Mouse (Mus musculus) embryo, embryonic 11 days (tissue): ENCODE measurements around the gene Izumo1r.

ENCODE experiments used
- DNase-seq: peaks from one replicate; pipeline ENCODE4 v3.0.0-alpha.2; 2015

Gene Izumo1r

DNA sequence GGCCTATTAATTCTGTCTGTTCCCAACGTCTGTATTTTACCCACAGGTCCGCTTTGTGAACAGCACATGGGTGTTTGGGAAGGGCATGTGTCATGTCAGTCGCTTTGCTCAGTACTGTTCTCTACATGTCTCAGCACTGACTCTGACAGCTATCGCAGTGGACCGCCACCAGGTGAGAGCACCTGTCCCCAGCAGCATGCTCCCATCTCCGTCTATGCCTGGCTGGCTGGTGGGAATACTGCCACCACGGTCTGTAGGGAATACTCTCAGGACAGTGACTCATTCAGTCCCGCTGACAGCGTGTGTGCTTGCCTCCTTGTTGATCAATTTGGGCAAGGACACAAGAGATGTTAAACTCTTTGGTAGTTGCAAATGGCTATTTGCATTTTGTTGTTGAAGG lies 39.0 kb downstream of the Izumo1r start:
- no peak for DNase-seq

DNA sequence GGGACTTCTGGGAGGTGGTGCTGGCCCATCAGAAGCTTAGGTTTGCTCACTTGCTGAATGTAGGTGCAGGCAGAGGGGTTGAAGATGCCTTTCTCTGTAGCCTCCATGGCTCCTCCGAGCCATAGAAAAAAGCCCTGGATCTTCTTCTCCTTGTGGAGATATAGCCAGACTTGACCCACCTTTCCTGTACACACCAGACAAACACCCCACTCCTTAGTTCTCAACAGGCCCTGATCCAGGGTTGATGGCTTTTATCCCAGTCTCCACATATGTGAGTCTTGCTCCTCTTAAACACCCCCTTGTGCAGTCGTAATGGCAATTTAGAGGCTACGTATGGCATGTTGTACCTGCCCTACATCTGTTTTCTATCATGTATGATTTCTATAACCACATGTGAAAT lies 40.6 kb downstream of the Izumo1r start:
- no peak for DNase-seq

DNA sequence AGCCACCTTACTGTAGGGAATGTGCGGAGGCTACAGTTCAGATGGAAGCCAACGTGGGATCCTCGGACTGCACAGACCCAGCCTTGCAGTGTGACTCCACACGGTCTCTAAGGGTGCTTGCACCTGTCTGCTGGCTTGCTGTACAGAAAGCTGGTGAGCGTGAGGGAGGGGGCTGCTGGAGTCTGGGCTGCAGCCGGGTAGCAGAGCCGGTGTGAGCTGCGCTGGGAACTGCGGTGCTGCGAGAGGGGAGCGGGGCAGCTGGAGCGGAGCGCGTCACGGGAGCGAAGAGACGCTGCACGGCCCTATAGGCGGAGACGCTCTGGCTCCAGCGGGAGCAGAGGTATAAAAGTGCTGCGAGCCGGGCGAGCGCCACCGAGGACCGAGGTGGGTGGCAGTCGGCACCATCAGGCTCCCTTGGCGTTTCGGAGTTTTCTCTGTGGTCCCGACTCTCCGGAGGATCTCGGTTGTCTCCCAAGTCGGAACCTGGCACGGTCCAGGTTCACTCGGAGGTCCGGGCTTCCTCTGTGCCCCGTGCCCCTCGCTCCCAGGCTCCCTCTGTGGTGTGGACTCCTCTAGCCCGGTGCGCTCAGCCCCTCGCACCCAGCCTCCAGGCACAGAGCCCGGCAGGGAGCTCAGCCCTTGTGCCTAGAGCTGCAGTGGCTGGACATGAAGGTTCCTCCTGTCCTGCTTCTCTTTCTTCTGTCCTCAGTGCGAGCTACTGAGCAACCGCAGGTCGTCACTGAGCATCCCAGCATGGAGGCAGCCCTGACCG lies 43.7 kb downstream of the Izumo1r start, which contains the start of gene Gpr83:
Gene Gpr83 (plus strand): TSS at position 343 of the 772 bp plus-strand sequence.
- peak; percentile 79 for DNase-seq

DNA sequence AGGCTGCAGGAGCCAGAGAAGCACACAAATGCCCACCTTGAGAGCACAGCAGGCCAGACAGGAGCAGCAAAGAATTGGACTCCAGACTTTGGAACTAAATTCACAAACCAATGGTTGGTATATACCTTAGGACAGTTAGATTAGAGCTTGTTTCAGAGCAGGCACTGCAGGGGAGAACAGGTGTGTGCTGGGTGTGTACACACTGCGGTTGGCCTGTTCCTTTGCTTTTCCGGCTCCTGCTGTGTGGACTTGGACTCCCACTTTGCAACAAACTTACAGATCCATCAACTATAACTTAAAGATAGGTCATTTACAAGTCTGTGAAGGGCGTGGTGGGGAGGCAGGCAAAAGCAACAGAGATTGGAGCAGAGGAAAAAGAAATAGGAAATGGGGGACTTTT lies 45.0 kb downstream of the Izumo1r start:
- no peak for DNase-seq

DNA sequence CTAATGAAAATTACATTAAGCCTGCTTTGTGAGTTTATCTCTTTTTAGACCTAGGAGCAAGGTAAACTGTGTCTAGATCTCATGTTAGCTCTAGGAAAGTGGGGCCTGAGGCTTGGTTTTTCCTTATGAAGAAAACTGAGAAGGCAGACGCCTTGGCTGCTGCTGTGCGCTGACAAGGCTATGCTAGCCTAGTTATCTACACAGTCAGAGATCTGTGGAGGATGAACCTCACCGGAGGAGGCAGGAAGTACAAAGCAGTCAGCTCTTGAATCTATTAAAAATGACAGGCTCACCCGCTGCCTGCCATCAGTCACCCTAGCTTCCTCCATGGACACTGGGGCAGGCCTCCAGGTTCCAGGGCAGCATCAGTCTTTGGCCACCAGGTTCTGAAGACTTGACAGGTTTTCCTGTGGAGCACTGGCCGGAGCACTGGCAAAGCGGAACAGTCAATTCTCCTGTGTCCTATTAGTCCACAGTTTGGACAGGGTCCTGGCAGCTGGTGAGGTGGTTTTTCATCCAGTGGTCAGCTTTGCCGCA lies 45.5 kb downstream of the Izumo1r start:
- no peak for DNase-seq

DNA sequence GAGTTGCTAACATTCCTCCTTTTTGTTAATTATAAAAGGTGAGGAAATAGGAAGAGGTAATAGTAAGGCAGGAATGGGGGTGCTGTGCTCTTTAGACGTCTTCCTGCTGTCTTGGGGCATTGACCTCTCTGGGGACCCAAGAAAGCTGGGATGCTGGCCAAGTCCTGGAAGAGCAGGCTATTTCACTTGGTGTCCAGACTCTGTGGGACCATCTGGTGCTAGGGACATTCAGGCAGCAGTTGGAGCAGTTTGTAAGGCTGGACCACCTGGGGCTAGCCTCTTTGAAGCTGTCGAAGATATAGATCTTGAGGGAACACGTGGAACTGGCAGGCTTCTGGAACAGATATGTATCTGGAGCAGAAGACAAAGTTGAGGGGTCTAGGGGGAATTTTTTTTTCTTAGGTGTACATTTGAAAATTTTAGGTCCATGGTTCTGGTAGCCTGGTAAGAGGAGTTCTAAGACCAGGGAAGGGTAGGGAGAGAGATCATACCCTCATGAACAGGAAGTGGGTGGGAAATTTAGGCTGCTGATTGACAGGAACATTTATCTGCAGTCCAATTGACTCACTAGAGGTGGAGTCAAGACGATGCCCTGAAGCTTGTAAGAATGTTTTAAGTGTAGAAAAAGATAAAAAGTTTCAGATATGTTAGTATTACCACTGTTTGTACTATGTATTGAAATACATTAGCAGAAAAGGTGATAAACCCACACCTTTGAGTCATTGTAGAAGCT lies 46.7 kb downstream of the Izumo1r start:
- DNase-seq, result no peak

DNA sequence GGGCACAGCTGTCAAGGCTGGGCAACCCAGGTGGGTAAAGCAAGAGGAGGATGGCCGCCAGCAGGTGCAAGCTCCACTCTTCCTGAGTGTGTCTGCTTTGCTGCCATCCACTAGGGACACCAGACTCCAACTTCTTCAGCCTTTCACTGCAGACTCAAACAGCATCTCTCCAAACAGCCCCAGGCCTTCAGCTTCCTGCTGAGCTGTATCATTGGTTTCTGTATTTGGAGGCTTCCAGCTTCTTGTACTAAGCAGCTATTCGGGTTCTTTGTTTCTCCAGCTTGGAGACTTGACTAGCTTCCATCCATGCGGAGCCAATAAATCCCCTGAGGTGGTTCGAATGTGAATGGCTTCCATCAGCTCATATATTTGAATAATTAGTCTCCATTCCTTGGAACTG lies 49.2 kb downstream of the Izumo1r start:
- no peak for DNase-seq

DNA sequence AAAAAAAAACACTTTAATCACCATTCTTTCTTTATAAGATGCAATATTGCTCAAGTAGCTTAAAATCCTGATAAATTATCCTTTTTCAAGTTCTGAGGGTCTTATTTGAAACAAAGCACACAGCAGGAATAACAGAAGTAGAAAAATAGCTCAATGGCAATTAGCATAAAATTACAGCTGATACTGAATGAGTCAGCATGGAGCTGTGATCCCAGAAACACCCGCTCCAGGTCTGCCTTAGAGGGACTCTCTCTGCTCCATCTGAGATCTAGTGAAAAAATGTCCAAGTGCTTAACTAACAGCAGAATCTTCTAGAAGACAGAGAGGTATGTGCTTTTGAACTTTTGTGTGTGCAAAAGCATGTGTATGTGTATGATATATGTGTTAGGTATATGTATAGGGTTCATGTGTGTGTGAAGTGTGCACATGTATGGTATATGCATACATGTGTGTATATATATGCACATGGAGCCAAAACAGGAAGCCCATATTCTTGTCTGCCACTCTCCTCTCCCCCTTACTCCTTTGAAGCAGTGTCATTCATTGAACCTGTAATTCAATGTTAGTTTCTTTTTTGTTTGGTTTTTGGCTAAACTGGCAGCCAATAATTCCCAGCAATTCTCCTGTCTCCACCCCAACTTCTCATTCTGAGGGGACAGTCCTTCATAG lies 55.3 kb downstream of the Izumo1r start:
- no peak for DNase-seq

DNA sequence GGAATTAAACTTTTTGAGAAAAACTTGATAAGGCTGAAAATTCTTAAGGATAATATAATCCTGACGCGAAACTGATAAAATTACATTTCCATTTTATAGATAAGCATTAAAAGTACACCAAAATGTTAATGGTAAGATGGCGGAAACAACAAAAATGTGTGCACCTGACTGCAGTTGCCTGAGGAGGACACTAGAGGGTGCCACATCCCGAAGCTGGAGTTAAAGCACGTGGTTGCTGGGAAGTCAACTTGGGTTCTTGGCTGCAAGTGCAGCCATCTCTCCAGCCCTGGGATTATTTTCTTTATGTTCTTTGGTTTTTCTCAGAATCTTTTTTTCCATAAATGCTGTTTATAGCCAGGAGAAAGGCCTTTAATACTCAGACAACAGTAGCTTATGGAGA lies 57.3 kb downstream of the Izumo1r start:
- DNase-seq, result peak; percentile 41

DNA sequence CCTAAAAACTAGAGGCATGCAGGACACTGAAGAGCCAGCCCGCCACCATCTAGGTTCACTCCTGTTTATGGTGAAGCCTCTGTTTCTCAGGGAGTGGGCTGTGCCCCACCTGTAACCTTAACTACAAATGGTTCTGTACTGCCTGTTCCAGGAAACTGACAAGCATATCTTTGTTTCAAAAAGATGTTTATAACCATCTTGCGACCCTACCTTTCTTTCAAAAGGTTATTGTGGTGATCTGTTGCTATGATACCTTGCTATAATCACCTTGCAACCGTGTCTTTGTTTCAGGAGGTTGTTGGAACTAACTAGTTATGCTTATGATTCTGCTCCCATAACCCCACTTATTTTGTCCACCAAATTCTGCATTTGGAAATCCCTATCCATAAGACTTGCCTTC lies 59.8 kb downstream of the Izumo1r start:
- DNase-seq, result no peak

DNA sequence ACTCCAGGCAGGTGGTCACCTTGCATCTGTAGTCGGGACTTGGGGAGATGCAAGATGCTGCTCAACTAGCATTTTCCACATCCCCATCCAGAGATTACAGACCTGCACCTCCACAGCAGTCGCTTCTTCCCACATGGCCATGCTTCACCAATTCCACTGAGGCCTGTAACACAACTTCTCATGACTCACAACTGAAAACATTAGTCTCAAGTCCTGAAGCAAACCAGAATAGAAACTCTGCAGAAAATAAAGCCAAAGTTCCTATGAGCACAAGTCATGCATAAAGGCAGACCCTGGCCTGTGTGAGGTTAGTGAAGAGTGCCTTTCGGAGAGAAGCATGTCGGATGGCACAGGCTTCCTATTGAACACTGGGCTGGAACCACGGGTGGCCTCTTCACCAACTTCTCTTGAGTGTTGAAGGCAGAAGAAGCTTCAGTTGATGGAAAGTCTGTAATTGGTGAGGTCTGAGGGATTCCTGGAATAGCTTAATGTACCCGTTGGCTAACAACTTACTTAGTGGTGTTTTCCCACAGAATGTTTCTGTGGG lies 60.4 kb downstream of the Izumo1r start:
- no peak for DNase-seq

DNA sequence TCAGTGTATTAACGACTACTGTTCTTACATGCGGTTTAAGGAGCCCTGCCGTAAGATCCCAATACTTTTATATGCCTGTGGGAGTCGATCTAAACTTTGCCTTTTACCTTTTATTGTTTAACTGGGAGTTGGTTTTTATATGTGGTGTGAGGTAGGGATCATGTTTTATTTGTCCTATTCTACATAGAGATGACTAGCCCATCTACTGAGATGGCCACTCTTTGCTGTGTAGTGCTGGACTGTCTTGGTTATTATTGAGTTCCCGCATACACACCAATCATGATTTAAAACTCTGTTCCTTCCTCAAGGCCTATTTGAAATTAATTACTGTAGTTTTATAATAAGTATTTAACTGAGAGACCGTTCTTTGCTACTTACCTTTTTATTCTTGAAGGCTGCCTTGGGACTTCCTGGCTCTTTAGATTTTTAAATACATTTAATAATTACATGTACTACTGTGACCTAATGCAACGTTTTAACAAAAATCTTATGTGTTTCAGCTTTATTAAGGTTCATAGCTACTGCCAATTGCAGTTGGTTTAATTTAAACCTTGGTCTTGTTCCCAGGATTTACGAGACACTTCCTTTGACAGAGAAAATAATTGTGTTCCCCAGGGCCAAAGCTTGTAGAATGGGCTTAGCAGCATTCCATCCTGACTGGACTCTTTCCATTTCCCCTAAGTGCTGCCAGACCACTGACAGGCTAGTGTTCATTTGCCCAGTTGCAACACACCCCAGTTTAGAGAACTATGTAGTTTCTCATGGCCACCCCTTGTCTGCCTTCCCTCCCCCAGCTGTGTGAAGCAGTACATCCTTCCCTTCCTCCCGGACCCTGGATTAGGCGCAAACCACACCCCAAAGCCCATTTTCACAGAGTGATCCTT lies 61.6 kb downstream of the Izumo1r start:
- DNase-seq, result no peak

DNA sequence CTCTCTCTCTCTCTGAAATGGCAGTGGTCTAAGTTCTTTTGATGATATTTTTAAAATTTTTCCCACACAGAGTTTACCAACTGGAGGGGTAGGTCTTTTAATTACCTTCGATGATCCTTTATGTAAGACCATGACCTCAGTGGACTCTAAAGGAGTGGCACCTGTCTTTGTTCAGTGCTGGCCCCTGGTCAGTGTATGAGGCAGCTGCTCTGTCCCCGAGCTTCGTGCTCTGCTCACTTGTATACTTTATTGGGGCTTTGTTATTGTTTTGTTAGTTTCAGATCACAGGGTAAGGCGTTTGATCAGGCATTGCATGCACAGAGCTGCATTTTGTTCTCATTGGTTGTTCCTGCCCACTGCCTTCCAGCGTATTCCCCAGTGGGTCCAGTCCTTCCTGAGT lies 63.8 kb downstream of the Izumo1r start:
- DNase-seq, result no peak

DNA sequence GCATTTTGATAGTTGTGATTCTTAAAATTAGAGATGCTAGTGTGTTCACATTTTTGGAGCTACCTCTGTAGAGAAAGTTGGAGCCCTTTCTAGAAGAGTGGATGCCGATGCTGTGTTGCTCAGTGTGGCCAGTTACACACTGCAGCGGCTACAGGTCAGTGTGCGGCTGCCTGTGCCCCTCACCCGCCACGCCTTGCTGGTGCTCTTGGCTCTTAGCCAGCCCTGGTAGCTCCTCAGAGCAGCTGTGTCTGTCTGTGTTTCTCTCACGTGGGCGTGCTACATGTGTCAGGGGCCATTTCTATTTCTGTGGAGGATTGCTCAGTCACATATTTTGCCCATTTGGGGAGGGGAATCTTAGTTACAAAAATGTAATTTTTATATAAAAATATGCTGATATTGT lies 64.2 kb downstream of the Izumo1r start:
- peak; percentile 17 for DNase-seq
